8 mouse cellular contexts compared by ENCODE assay signal in the genomic region with DNA sequence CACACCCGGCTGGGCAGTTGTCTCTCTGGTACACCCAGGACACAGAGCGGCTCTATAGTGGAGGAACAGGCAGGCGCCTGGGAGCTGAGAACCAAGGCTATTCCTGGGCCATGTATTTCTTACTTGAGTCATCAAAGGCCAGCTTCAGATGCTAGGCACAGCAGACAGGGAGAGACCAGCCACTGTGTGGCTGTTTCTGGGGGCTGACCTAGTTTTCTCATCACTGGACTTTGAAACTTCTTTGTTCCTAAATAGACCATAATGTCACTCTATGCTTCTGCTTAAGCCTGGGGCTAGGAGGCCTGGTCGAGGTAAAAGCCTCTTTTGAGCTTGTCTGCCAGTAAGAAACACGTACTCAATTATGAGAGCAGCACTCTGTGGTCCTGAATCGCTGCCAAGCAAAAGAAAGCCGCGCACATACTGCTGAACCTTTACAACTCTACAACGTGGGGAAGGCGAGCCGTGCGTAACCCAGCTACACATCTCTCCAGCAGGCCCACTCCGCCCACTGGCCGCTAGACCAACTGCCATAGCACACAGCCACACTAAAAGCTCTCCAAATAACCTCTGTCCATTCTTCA.
A peak's percentile ranks its signal among the peaks of the same experiment; 100 is the strongest.
DNase-seq lines count a peak whose midpoint lies in the region; ATAC-seq and TF ChIP-seq lines count a peak whose summit lies in the region.

No protein-coding gene starts in this region.

- no peak overlapping the region for H3K4me2 ChIP-seq in kidney, embryonic 14.5 days (replicated peaks; ENCODE audit: low read depth, low read length)
- H3K4me2 ChIP-seq in embryonic facial prominence, embryonic 15.5 days (replicated peaks) = no peak overlapping the region
- no peak overlapping the region for H3K4me2 ChIP-seq in hindbrain, postnatal 0 days (ENCODE audit: low read depth, low read length)
- no peak overlapping the region for H3K4me2 ChIP-seq in neural tube, embryonic 15.5 days

- intact Hi-C loops in left cerebral cortex, postnatal 4 days (cut with DNase I) = no loop called here

- no peaks in the 10 kb centered on the region for H3K27me3 ChIP-seq in kidney, embryonic 14.5 days (ENCODE audit: control insufficient read depth, insufficient read depth, low read length)
- H3K27me3 ChIP-seq in embryonic facial prominence, embryonic 15.5 days = no peaks in the 10 kb centered on the region
- no peaks in the 10 kb centered on the region for H3K27me3 ChIP-seq in hindbrain, postnatal 0 days (ENCODE audit: insufficient read depth, low read length)
- no peaks in the 10 kb centered on the region for H3K27me3 ChIP-seq in neural tube, embryonic 15.5 days (replicated peaks)

- no peaks in the 10 kb centered on the region for H3K9me3 ChIP-seq in kidney, embryonic 14.5 days (ENCODE audit: control insufficient read depth, low read length)
- H3K9me3 ChIP-seq in embryonic facial prominence, embryonic 15.5 days (replicated peaks) = no peaks in the 10 kb centered on the region
- H3K9me3 ChIP-seq in hindbrain, postnatal 0 days (ENCODE audit: low read length) = no peaks in the 10 kb centered on the region
- no peaks in the 10 kb centered on the region for H3K9me3 ChIP-seq in neural tube, embryonic 15.5 days (replicated peaks)

- no peak overlapping the region for H3K4me3 ChIP-seq in kidney, embryonic 14.5 days (ENCODE audit: low read length)
- H3K4me3 ChIP-seq in embryonic facial prominence, embryonic 15.5 days (replicated peaks) = no peak overlapping the region
- H3K4me3 ChIP-seq in hindbrain, postnatal 0 days (ENCODE audit: low read length) = no peak overlapping the region
- no peak overlapping the region for H3K4me3 ChIP-seq in neural tube, embryonic 15.5 days (replicated peaks)

- H3K36me3 ChIP-seq in kidney, embryonic 14.5 days (ENCODE audit: control insufficient read depth, insufficient read depth, low read length) = no peaks in the 10 kb centered on the region
- no peaks in the 10 kb centered on the region for H3K36me3 ChIP-seq in embryonic facial prominence, embryonic 15.5 days
- no peaks in the 10 kb centered on the region for H3K36me3 ChIP-seq in hindbrain, postnatal 0 days (ENCODE audit: insufficient read depth, low read length)
- H3K36me3 ChIP-seq in neural tube, embryonic 15.5 days = no peaks in the 10 kb centered on the region

- peaks cover 5% of the 10 kb centered on the region; the same call in 1 of the 2 replicates for H3K4me1 ChIP-seq in kidney, embryonic 14.5 days (ENCODE audit: control insufficient read depth, insufficient read depth, low read length)
- H3K4me1 ChIP-seq in embryonic facial prominence, embryonic 15.5 days = peaks cover 41% of the 10 kb centered on the region
- peaks cover 8% of the 10 kb centered on the region for H3K4me1 ChIP-seq in hindbrain, postnatal 0 days (ENCODE audit: insufficient read depth, low read length)
- H3K4me1 ChIP-seq in neural tube, embryonic 15.5 days = peaks cover 21% of the 10 kb centered on the region

- ATAC-seq in kidney, embryonic 14.5 days (ENCODE audit: low FRiP score, low TSS enrichment) = peak; percentile 62; the same call in 1 of the 2 replicates
- ATAC-seq in embryonic facial prominence, embryonic 15.5 days (ENCODE audit: insufficient number of reproducible peaks, low FRiP score, low TSS enrichment, low read depth) = peak; percentile 80
- peak; percentile 68 for ATAC-seq in hindbrain, postnatal 0 days
- ATAC-seq in neural tube, embryonic 15.5 days (ENCODE audit: low FRiP score) = peak; percentile 53; the same call in 1 of the 2 replicates
- no peak for ATAC-seq in inflammation-experienced regulatory T-cells, adult 6 months

- H3K27ac ChIP-seq in kidney, embryonic 14.5 days (ENCODE audit: low read depth, low read length) = peak overlapping the region; percentile 65; the same call in 1 of the 2 replicates
- peak overlapping the region; percentile 84 for H3K27ac ChIP-seq in embryonic facial prominence, embryonic 15.5 days (replicated peaks)
- peak overlapping the region; percentile 37; the same call in 1 of the 2 replicates for H3K27ac ChIP-seq in hindbrain, postnatal 0 days
- peak overlapping the region; percentile 68 for H3K27ac ChIP-seq in neural tube, embryonic 15.5 days (replicated peaks)

- no peak for DNase-seq in kidney, adult 8-10 months
- DNase-seq in hindbrain, postnatal 0 days (ENCODE audit: low spot score) = peak; percentile 66
- peak; percentile 21 for DNase-seq in left cerebral cortex, postnatal 4 days
- DNase-seq in ovary, postnatal 10 days (ENCODE audit: low spot score) = no peak

- WGBS in kidney, embryonic 14.5 days = 42% methylated on average over 14 of the region's 14 CpGs
- WGBS in embryonic facial prominence, embryonic 15.5 days = 39% methylated on average over 14 of the region's 14 CpGs
- WGBS in hindbrain, postnatal 0 days = 37% methylated on average over 14 of the region's 14 CpGs
- 49% methylated on average over 14 of the region's 14 CpGs for WGBS in neural tube, embryonic 15.5 days

- H3K9ac ChIP-seq in kidney, embryonic 14.5 days (ENCODE audit: low read depth, low read length) = no peak overlapping the region
- no peak overlapping the region for H3K9ac ChIP-seq in embryonic facial prominence, embryonic 15.5 days
- H3K9ac ChIP-seq in hindbrain, postnatal 0 days (replicated peaks; ENCODE audit: low read length) = no peak overlapping the region
- H3K9ac ChIP-seq in neural tube, embryonic 15.5 days (replicated peaks) = no peak overlapping the region

- TF ChIP-seq CTCF in hindbrain, postnatal 0 days (IDR thresholded peaks at IDR 0.05; ENCODE audit: low read depth) = peak; percentile 22

Comparison
In these comparisons a context has a peak if more than half of its experiments do, and no peak if none do; other contexts are left out.
1. DNase-seq: peak in hindbrain, postnatal 0 days (single experiment) and left cerebral cortex, postnatal 4 days (single experiment); none in kidney, adult 8-10 months (0 of 2) and ovary, postnatal 10 days (single experiment).
2. Peak in every context shown above with its lines, with median percentiles within 50 percentile points of each other: H3K27ac ChIP-seq.